ENCODE assay signal across 25 mouse cellular contexts in the genomic region with DNA sequence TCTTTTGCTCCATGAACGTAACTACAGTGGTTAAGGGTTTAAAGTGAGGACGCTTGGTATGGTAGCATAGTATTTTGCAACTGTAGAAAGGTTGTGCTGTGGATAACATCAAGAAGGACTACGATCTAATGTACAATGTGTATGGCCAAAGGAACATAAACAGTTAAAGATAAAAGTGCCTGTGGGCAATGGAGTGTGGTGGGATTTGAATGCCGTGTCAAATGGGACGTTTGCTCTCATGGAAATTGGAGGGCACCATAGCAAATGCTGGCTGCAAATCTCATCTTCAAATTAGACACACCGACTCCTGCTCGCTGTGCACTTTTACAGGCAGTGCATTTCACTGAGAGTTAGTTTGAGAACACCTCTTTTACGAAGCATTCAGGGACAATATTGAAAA.
DNase-seq lines count a peak whose midpoint lies in the region; ATAC-seq and TF ChIP-seq lines count a peak whose summit lies in the region.
"Had no signal": no experiment of that assay in that cellular context is flagged by ENCODE, and none has a peak within 500 bp of the region (broad histone marks: within the 10 kb centered on the region; RNA-seq: fewer than 3 reads in every experiment).

No protein-coding gene starts in this region.

- WGBS in hindbrain, embryonic 11.5 days = 58% methylated on average over 8 of the region's 8 CpGs
- WGBS in hindbrain, postnatal 0 days = 38% methylated on average over 8 of the region's 8 CpGs
- WGBS in neural tube, embryonic 12.5 days = 32% methylated on average over 8 of the region's 8 CpGs
- WGBS in midbrain, embryonic 15.5 days = 33% methylated on average over 8 of the region's 8 CpGs

- H3K27me3 ChIP-seq in hindbrain, embryonic 11.5 days (ENCODE audit: control insufficient read depth, insufficient read depth, low read length) = no peaks in the 10 kb centered on the region
- H3K27me3 ChIP-seq in hindbrain, postnatal 0 days (ENCODE audit: insufficient read depth, low read length) = no peaks in the 10 kb centered on the region
- no peaks in the 10 kb centered on the region for H3K27me3 ChIP-seq in neural tube, embryonic 12.5 days (replicated peaks)
- H3K27me3 ChIP-seq in midbrain, embryonic 15.5 days (replicated peaks) = no peaks in the 10 kb centered on the region
- H3K27me3 ChIP-seq: CH12.LX; forebrain, embryonic 12.5 days; limb, embryonic 12.5 days; liver, embryonic 15.5 days; lung, embryonic 15.5 days had no signal

- peak; percentile 17; the same call in 1 of the 2 replicates for ATAC-seq in hindbrain, embryonic 11.5 days (ENCODE audit: low FRiP score)
- ATAC-seq in hindbrain, postnatal 0 days = no peak
- peak; percentile 58; the same call in 1 of the 2 replicates for ATAC-seq in neural tube, embryonic 12.5 days (ENCODE audit: low FRiP score, low read depth)
- ATAC-seq in midbrain, embryonic 15.5 days (replicated peaks) = 0 out of 2 replicates have a peak, but pooled peaks have one; percentile 39
- ATAC-seq: activated CD4-positive, CD25-positive, alpha-beta regulatory T cell, adult 4 months; inflammation-experienced regulatory T-cells, adult 6 months had no signal

- no peak overlapping the region for H3K9ac ChIP-seq in hindbrain, embryonic 11.5 days (ENCODE audit: low read depth, low read length)
- no peak overlapping the region for H3K9ac ChIP-seq in hindbrain, postnatal 0 days (replicated peaks; ENCODE audit: low read length)
- no peak overlapping the region for H3K9ac ChIP-seq in neural tube, embryonic 12.5 days
- H3K9ac ChIP-seq in midbrain, embryonic 15.5 days = no peak overlapping the region
- H3K9ac ChIP-seq: forebrain, embryonic 12.5 days; hindbrain, embryonic 14.5 days; limb, embryonic 12.5 days; liver, embryonic 15.5 days; lung, embryonic 15.5 days had no signal

- no peak overlapping the region for H3K4me2 ChIP-seq in hindbrain, embryonic 11.5 days (replicated peaks; ENCODE audit: low read depth, low read length)
- H3K4me2 ChIP-seq in hindbrain, postnatal 0 days (ENCODE audit: low read depth, low read length) = no peak overlapping the region
- no peak overlapping the region for H3K4me2 ChIP-seq in neural tube, embryonic 12.5 days (replicated peaks)
- no peak overlapping the region for H3K4me2 ChIP-seq in midbrain, embryonic 15.5 days
- H3K4me2 ChIP-seq: forebrain, embryonic 12.5 days; hindbrain, embryonic 14.5 days; limb, embryonic 12.5 days; liver, embryonic 15.5 days; lung, embryonic 15.5 days had no signal

- no peaks in the 10 kb centered on the region for H3K9me3 ChIP-seq in hindbrain, embryonic 11.5 days (ENCODE audit: control insufficient read depth, low read length)
- H3K9me3 ChIP-seq in hindbrain, postnatal 0 days (ENCODE audit: low read length) = no peaks in the 10 kb centered on the region
- no peaks in the 10 kb centered on the region for H3K9me3 ChIP-seq in neural tube, embryonic 12.5 days
- no peaks in the 10 kb centered on the region for H3K9me3 ChIP-seq in midbrain, embryonic 15.5 days
- H3K9me3 ChIP-seq: forebrain, embryonic 12.5 days; limb, embryonic 12.5 days; liver, embryonic 15.5 days; lung, embryonic 15.5 days had no signal

- no peak for TF ChIP-seq CTCF in hindbrain, postnatal 0 days (IDR thresholded peaks at IDR 0.05; ENCODE audit: low read depth)

- peak; percentile 6 for DNase-seq in hindbrain, embryonic 11.5 days (ENCODE audit: low spot score)
- DNase-seq in hindbrain, postnatal 0 days (ENCODE audit: low spot score) = no peak
- no peak for DNase-seq in neural tube, embryonic 10.5 days (ENCODE audit: extremely low spot score, low spot score)
- DNase-seq in urinary bladder, postnatal 25 days (ENCODE audit: low spot score) = no peak
- no peak for DNase-seq in kidney, postnatal 4 days
- DNase-seq: adrenal gland, adult 2 months; cerebellum, adult 8-10 months; cerebellum, postnatal 25 days; gastrocnemius, postnatal 14 days; kidney, adult 11 months; kidney, postnatal 14 days; retina, postnatal 1 day; right cerebral cortex, postnatal 14 days; thymus, postnatal 4 days had no signal

- H3K27ac ChIP-seq in hindbrain, embryonic 11.5 days (ENCODE audit: low read depth, low read length) = no peak overlapping the region
- no peak overlapping the region for H3K27ac ChIP-seq in hindbrain, postnatal 0 days
- H3K27ac ChIP-seq in neural tube, embryonic 12.5 days = no peak overlapping the region
- no peak overlapping the region for H3K27ac ChIP-seq in midbrain, embryonic 15.5 days
- H3K27ac ChIP-seq: forebrain, embryonic 12.5 days; hindbrain, embryonic 14.5 days; limb, embryonic 12.5 days; liver, embryonic 15.5 days; lung, embryonic 15.5 days had no signal

- no peak overlapping the region for H3K4me3 ChIP-seq in hindbrain, embryonic 11.5 days (ENCODE audit: low read depth, low read length)
- no peak overlapping the region for H3K4me3 ChIP-seq in hindbrain, postnatal 0 days (ENCODE audit: low read length)
- H3K4me3 ChIP-seq in neural tube, embryonic 12.5 days = no peak overlapping the region
- H3K4me3 ChIP-seq in midbrain, embryonic 15.5 days = no peak overlapping the region
- H3K4me3 ChIP-seq: erythroblast, embryonic 14.5 days; forebrain, embryonic 12.5 days; limb, embryonic 12.5 days; liver, embryonic 15.5 days; lung, embryonic 15.5 days had no signal

- H3K36me3 ChIP-seq in hindbrain, embryonic 11.5 days (ENCODE audit: control insufficient read depth, insufficient read depth, low read length) = no peaks in the 10 kb centered on the region
- no peaks in the 10 kb centered on the region for H3K36me3 ChIP-seq in hindbrain, postnatal 0 days (ENCODE audit: insufficient read depth, low read length)
- no peaks in the 10 kb centered on the region for H3K36me3 ChIP-seq in neural tube, embryonic 12.5 days
- no peaks in the 10 kb centered on the region for H3K36me3 ChIP-seq in midbrain, embryonic 15.5 days (replicated peaks)
- H3K36me3 ChIP-seq: forebrain, embryonic 12.5 days; limb, embryonic 12.5 days; liver, embryonic 15.5 days; lung, embryonic 15.5 days had no signal

- H3K4me1 ChIP-seq in hindbrain, embryonic 11.5 days (replicated peaks; ENCODE audit: control insufficient read depth, insufficient read depth, low read length) = no peaks in the 10 kb centered on the region
- no peaks in the 10 kb centered on the region for H3K4me1 ChIP-seq in hindbrain, postnatal 0 days (ENCODE audit: insufficient read depth, low read length)
- no peaks in the 10 kb centered on the region for H3K4me1 ChIP-seq in neural tube, embryonic 12.5 days
- H3K4me1 ChIP-seq in midbrain, embryonic 15.5 days = peaks cover 9% of the 10 kb centered on the region
- H3K4me1 ChIP-seq: forebrain, embryonic 12.5 days; limb, embryonic 12.5 days; liver, embryonic 15.5 days; lung, embryonic 15.5 days had no signal
